Mouse (Mus musculus) lung, postnatal 4 days (tissue): ENCODE results near the gene Olfr819.
"Not testable (repeated sequence)": the region's sequence is repeated elsewhere in the genome, so short reads cannot be mapped to it uniquely, and the experiment has no call there.

Experiments
- DNase-seq, 2 experiments: peaks; one replicate each; pipeline ENCODE4 v3.0.0; 2021

Gene Olfr819

GRCm38 (mm10) chr10:129967166-129967565 lies at the start of gene Olfr819:
Gene Olfr819, minus strand, starts transcription at chr10:129967266.
- not testable (repeated sequence) for DNase-seq

- DNase-seq: no peak
Observed at GRCm38 (mm10) chr10:130012321-130012720, 45.3 kb upstream of the Olfr819 start, which contains the start of gene Olfr820. Gene Olfr820, plus strand, starts transcription at chr10:130012621.

- DNase-seq: not testable (repeated sequence)
Observed at GRCm38 (mm10) chr10:130005366-130005765, 38.3 kb upstream of the Olfr819 start.

- not testable (repeated sequence) for DNase-seq
Observed at GRCm38 (mm10) chr10:130004104-130004503, 37.0 kb upstream of the Olfr819 start.

GRCm38 (mm10) chr10:129984962-129985361 lies 17.9 kb upstream of the Olfr819 start, which contains the start of gene Gm10310:
Gene Gm10310, minus strand, starts transcription at chr10:129985062.
- not testable (repeated sequence) for DNase-seq

- not testable (repeated sequence) for DNase-seq
Observed at GRCm38 (mm10) chr10:129981867-129982266, 14.8 kb upstream of the Olfr819 start.

GRCm38 (mm10) chr10:129976040-129976439 lies 9.0 kb upstream of the Olfr819 start, which contains the start of gene Olfr247:
Gene Olfr247, minus strand, starts transcription at chr10:129976140.
- DNase-seq: not testable (repeated sequence)

GRCm38 (mm10) chr10:129972994-129973393 lies 5.9 kb upstream of the Olfr819 start:
- not testable (repeated sequence) for DNase-seq

GRCm38 (mm10) chr10:129966232-129966631 lies 834 bp downstream of the Olfr819 start:
- not testable (repeated sequence) for DNase-seq

- DNase-seq: no peak
Observed at GRCm38 (mm10) chr10:129949000-129949399, 18.1 kb downstream of the Olfr819 start, which contains the start of gene Olfr818. Gene Olfr818, minus strand, starts transcription at chr10:129949100.

GRCm38 (mm10) chr10:129915497-129915896 lies 51.6 kb downstream of the Olfr819 start, which contains the start of gene Olfr816:
Gene Olfr816, minus strand, starts transcription at chr10:129915597.
- DNase-seq: no peak
